Mouse (Mus musculus) G1E (cell line): ENCODE results near the gene Dhx16.

Experiments
- CTCF ChIP-seq: IDR thresholded peaks from 2 replicates; pipeline ENCODE4 v1.5.1; 2012; ENCODE audit warnings: low read depth, low read length, inconsistent platforms, mixed read lengths
- GATA1 ChIP-seq: IDR thresholded peaks from 2 replicates; pipeline ENCODE4 v1.6.1; 2012; ENCODE audit warnings: borderline replicate concordance, low read length, inconsistent platforms, mixed read lengths
- POLR2AphosphoS5 ChIP-seq: IDR thresholded peaks from 2 replicates; pipeline ENCODE4 v1.6.1; 2012; ENCODE audit warnings: low read depth, low read length, inconsistent platforms; ENCODE audit not compliant: insufficient replicate concordance
- TAL1 ChIP-seq: conservative IDR thresholded peaks from 2 replicates; pipeline ENCODE4 v1.6.1; 2012; ENCODE audit warnings: low read depth, low read length, inconsistent platforms, mixed read lengths

DNA sequence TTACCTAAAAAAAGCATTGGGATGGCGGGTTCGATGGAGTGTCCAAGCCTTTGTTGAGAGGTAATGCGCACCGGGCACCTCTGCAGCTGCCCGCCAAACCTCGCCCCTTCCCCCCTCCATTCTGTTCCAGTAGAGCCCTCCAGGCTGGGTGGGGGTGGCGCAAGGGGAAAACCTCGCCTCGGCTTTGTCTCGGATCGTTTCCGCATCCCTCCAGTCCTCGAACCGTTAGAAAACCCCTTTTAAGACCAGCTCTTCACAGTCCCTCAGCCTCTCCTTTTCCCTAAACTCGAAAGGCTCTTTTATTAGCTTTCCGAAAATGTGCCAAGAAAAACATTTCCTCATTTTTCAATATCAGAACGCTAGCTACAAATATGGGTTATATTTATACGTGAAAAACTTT is 42.1 kb upstream of the Dhx16 start:
- TF ChIP-seq GATA1, result no peak
- no peak for TF ChIP-seq CTCF
- no peak for TF ChIP-seq POLR2AphosphoS5
- TF ChIP-seq TAL1, result no peak
